Mouse (Mus musculus) heart, adult 2 months (tissue): ENCODE measurements at regions not wholly inside any gene's neighbourhood (a gene's known extent, or its start where the extent isn't known, plus 50 kb on each side); places are given as distances from the start of the nearest gene placed in this dataset.

Source experiments
- DNase-seq, 2 experiments: peaks; one replicate each; pipeline ENCODE4 v3.0.0; 2021
- H3K27ac ChIP-seq: fragments of 200-600 bp; 2 replicates; pipeline ENCODE4 v1.8.1; 2022
- H3K27me3 ChIP-seq: fragments of 200-500 bp; 2 replicates; pipeline ENCODE4 v1.6.1; 2012; ENCODE audit warnings: mild to moderate bottlenecking, low read length, inconsistent platforms, mixed read lengths; ENCODE audit not compliant: control insufficient read depth, insufficient read depth
- H3K36me3 ChIP-seq: fragments of 200-500 bp; 2 replicates; pipeline ENCODE4 v1.6.1; 2012; ENCODE audit warnings: low read length, inconsistent platforms; ENCODE audit not compliant: control insufficient read depth, insufficient read depth
- H3K4me1 ChIP-seq: fragments of 200-500 bp; 2 replicates; pipeline ENCODE4 v1.6.1; 2011; ENCODE audit warnings: low read length; ENCODE audit not compliant: control insufficient read depth, insufficient read depth
- H3K4me3 ChIP-seq: fragments of 200-600 bp; 2 replicates; pipeline ENCODE4 v1.8.1; 2022
- H3K79me2 ChIP-seq: fragments of 200-500 bp; replicated peaks from 2 replicates; pipeline ENCODE4 v1.6.1; 2012; ENCODE audit warnings: mild to moderate bottlenecking, inconsistent platforms, low read length, moderate library complexity, mixed read lengths; ENCODE audit not compliant: control insufficient read depth, insufficient read depth
- H3K9ac ChIP-seq: fragments of 200-500 bp; 2 replicates; pipeline ENCODE4 v1.6.1; 2012; ENCODE audit warnings: low read depth, mild to moderate bottlenecking, control low read depth, inconsistent platforms, low read length, mixed read lengths
- CTCF ChIP-seq: fragments of 200-600 bp; IDR thresholded peaks from 2 replicates; pipeline ENCODE4 v1.8.1; 2022; ENCODE audit warnings: antibody characterized with exemption, mild to moderate bottlenecking, moderate library complexity
- EP300 ChIP-seq: fragments of 200-500 bp; IDR thresholded peaks from 2 replicates; pipeline ENCODE4 v1.6.1; 2011; ENCODE audit warnings: low read depth, low read length, control low read depth; ENCODE audit not compliant: insufficient read depth
- POLR2A ChIP-seq: fragments of 200-500 bp; IDR thresholded peaks from 2 replicates; pipeline ENCODE4 v1.6.1; 2011; ENCODE audit warnings: mild to moderate bottlenecking, low read depth, low read length, control low read depth; ENCODE audit not compliant: insufficient read depth
- WGBS: fragments of 180-500 bp; shearing (Covaris S2); methylation state at CpG from one replicate; pipeline ENCODE4 v1.1.7; 2018; 5-methylcytosine and 5-hydroxymethylcytosine counted together
- intact Hi-C: fragments of 180-260 bp; cut with DNase I; formaldehyde crosslinking; loops from one replicate; pipeline ENCODE4 v1.15.1; 2025

DNA sequence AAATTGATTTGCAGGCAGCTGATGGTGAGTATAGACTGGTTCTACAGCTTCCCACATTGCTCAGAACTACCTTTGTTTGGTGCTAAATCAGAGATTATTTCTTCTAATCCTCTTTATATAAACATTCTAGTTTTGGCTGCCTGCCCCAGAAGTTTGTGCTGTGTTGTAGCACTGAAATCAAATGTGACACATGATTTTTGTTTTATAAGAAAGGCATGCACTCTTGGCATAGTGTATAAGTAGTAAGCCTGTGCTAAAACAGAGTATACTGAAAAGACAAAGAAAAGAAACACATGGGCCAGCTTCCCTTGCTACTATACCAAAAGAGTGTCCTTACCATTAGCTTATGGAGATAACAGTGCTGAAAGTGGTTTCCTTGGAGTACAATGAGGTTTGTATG, 1542.9 kb upstream of the Slc10a2 start:
- Histone ChIP-seq H3K27me3 (no peaks in the 10 kb centered on the region), H3K4me3 (no peak overlapping the region), H3K36me3 (no peaks in the 10 kb centered on the region), H3K27ac (no peak overlapping the region), H3K79me2 (no peaks in the 10 kb centered on the region), H3K9ac (no peak overlapping the region), H3K4me1 (no peaks in the 10 kb centered on the region)
- DNase-seq: no peak
- intact Hi-C loops: no loop called here
- TF ChIP-seq POLR2A: no peak
- no peak for TF ChIP-seq EP300
- TF ChIP-seq CTCF: no peak

DNA sequence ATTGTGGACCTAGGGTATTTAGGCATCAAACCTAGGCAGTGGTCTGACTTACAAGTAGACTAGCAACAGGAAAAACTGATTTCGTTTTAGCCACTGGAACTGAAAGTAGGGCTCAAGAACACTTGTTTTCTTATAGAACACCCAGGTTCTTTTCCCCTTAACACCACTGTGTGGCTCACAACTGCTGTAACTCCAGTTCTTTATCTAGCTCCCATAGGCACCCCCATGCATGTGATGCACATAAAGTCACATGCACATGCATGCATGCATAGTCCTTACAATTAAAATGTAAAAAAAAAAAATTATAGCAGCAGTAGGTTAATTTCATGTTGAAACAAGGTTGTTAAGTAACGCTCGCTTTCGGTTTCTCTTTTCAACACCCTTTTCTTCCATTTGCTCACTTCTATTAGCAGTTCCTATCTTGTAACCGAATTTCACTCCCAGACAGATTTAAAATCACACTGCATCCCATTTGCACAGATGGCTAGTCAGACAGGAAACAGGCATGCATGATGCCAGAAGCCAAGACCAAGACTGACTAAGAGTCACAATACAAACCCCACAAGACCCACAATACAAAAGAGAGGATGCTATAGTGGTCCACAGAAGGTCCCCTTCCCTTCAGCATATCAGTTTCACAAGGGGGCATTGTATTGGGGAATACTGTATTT, 1540.3 kb upstream of the Slc10a2 start:
- Histone ChIP-seq H3K4me1 (no peaks in the 10 kb centered on the region), H3K27me3 (no peaks in the 10 kb centered on the region), H3K9ac (no peak overlapping the region), H3K27ac (no peak overlapping the region), H3K79me2 (no peaks in the 10 kb centered on the region), H3K4me3 (no peak overlapping the region), H3K36me3 (no peaks in the 10 kb centered on the region)
- 68% methylated on average over 5 of the region's 5 CpGs for WGBS
- no peak for TF ChIP-seq CTCF
- no peak for TF ChIP-seq POLR2A
- no peak for TF ChIP-seq EP300
- intact Hi-C loops: no loop called here
- DNase-seq: no peak

DNA sequence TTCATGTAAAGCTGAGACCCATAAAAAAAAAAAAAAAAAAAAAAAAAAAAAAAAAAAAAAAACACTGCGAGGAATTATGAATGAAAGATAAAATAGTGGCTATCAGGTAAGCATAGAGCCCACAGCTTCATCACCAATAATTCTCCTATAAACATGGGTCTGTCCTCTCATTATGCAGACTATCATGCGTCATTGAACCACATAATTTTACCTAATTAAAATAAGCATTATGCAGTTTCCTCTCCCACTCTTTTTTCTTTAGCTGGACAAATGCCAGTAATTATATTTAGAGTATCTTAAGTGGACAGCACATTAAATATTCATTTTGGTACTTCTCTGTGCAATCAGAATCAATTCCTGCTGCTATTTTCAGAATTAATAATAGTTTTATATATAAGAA, 1539.2 kb upstream of the Slc10a2 start:
- Histone ChIP-seq H3K4me1 (no peaks in the 10 kb centered on the region), H3K36me3 (no peaks in the 10 kb centered on the region), H3K79me2 (no peaks in the 10 kb centered on the region), H3K27ac (no peak overlapping the region), H3K27me3 (no peaks in the 10 kb centered on the region), H3K4me3 (no peak overlapping the region), H3K9ac (no peak overlapping the region)
- 85% methylated on average over 2 of the region's 2 CpGs for WGBS
- intact Hi-C loops: no loop called here
- DNase-seq: no peak
- TF ChIP-seq EP300 (no peak), CTCF (no peak), POLR2A (no peak)

- Histone ChIP-seq H3K27me3 (no peaks in the 10 kb centered on the region), H3K9ac (no peak overlapping the region), H3K4me3 (no peak overlapping the region), H3K36me3 (no peaks in the 10 kb centered on the region), H3K79me2 (no peaks in the 10 kb centered on the region), H3K27ac (no peak overlapping the region), H3K4me1 (no peaks in the 10 kb centered on the region)
- no peak for DNase-seq
- TF ChIP-seq POLR2A (no peak), EP300 (no peak)
- intact Hi-C loops: no loop called here
- WGBS: 73% methylated on average over 8 of the region's 8 CpGs
Observed at GRCm38 (mm10) chr8:6627009-6627557, 1521.9 kb upstream of the Slc10a2 start.

GRCm38 (mm10) chr8:6608891-6609290, 1503.7 kb upstream of the Slc10a2 start:
- intact Hi-C loops: no loop called here
- no peak overlapping the region for H3K4me3 ChIP-seq

DNA sequence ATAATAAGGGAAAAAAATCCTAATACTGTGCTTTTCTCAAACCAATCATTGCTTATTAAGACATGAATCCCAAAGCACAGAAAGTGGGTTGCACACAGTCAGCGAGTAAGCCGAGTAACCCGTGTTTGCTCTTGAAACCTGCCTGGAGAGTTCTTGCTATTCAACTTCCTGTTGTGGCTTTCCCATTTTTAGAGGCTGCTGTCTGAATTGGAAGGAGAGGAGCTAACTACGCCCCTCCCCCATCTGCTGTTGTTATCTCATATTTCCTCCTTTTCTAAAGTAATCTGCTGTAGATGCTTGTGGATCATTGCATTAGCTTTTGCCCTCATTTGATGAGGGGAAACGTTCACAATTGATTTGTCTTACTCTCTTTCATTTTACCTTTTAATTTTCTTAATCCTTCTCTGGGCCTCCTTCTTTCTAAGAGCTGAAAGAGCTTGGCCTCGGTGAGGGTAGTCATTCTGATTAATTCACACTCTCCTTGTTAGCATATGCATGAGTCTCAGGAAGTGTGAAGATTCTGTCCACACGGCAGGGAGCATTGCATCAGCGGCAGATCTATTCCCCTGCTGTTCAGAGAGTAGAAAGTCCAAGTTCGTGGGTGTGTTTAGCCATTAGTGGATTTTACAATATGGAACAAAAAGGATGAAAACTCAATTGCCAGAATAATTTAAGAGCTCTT, 1501.8 kb upstream of the Slc10a2 start:
- 20% methylated on average over 9 of the region's 9 CpGs for WGBS
- no peaks in the 10 kb centered on the region for H3K27me3 ChIP-seq
- no peak overlapping the region for H3K4me3 ChIP-seq
- H3K27ac ChIP-seq: no peak overlapping the region
- DNase-seq: no peak
- H3K36me3 ChIP-seq: no peaks in the 10 kb centered on the region
- H3K4me1 ChIP-seq: no peaks in the 10 kb centered on the region
- no peak overlapping the region for H3K9ac ChIP-seq
- intact Hi-C loops: no loop called here
- no peaks in the 10 kb centered on the region for H3K79me2 ChIP-seq
- TF ChIP-seq POLR2A (no peak), EP300 (no peak), CTCF (no peak)

More at GRCm38 (mm10) chr8:6608891-6609290, 1503.7 kb upstream of the Slc10a2 start:
- Histone ChIP-seq H3K9ac (no peak overlapping the region), H3K27ac (no peak overlapping the region), H3K4me1 (no peaks in the 10 kb centered on the region), H3K36me3 (no peaks in the 10 kb centered on the region), H3K79me2 (no peaks in the 10 kb centered on the region), H3K27me3 (no peaks in the 10 kb centered on the region)
- no peak for DNase-seq
- WGBS: 12% methylated on average over 2 of the region's 2 CpGs
- TF ChIP-seq EP300: no peak
- TF ChIP-seq POLR2A: no peak
- no peak for TF ChIP-seq CTCF
